Mouse (Mus musculus) myocyte (in vitro differentiated cells): Measurements from ENCODE around the gene Luc7l. TPM values are rescaled to one million over a fixed set of nuclear protein-coding genes. Genes with fewer than 3 reads are reported as not detected.

ENCODE experiments used
- H3K27me3 ChIP-seq: one replicate; pipeline ENCODE4 v1.6.1; 2011; ENCODE audit not compliant: control insufficient read depth, insufficient read depth, insufficient read length
- H3K36me3 ChIP-seq: one replicate; pipeline ENCODE4 v1.6.1; 2011; ENCODE audit not compliant: control insufficient read depth, insufficient read depth
- H3K4me2 ChIP-seq: one replicate; pipeline ENCODE4 v1.6.1; 2011; ENCODE audit warnings: low read depth, control low read depth
- H3K4me3 ChIP-seq: one replicate; pipeline ENCODE4 v1.5.1; 2011; ENCODE audit warnings: mild to moderate bottlenecking, control low read depth, moderate library complexity
- H3K79me2 ChIP-seq: one replicate; pipeline ENCODE4 v1.6.1; 2011; ENCODE audit not compliant: control insufficient read depth, insufficient read depth
- H3ac ChIP-seq: one replicate; pipeline ENCODE4 v1.6.1; 2011; ENCODE audit not compliant: control insufficient read depth, insufficient read length
- CEBPB ChIP-seq: IDR thresholded peaks from 2 replicates; pipeline ENCODE4 v1.6.1; 2011; ENCODE audit warnings: mild to moderate bottlenecking, moderate library complexity; ENCODE audit not compliant: poor library complexity, insufficient read depth, severe bottlenecking
- E2F4 ChIP-seq: IDR thresholded peaks from one replicate; pipeline ENCODE4 v1.6.1; 2011; ENCODE audit warnings: mild to moderate bottlenecking, control low read depth, moderate library complexity; ENCODE audit not compliant: insufficient read depth
- MAX ChIP-seq: IDR thresholded peaks from one replicate; pipeline ENCODE4 v1.6.1; 2011; ENCODE audit warnings: low read depth, mild to moderate bottlenecking, control low read depth
- MYOD1 ChIP-seq, 3 experiments: IDR thresholded peaks; one replicate each; pipeline ENCODE4 v1.6.1; 2011; ENCODE audit warnings: control low read depth in 2 of 3, low read depth in 2 of 3, mild to moderate bottlenecking in 2 of 3, moderate library complexity in 1 of 3; ENCODE audit not compliant: insufficient read length in 2 of 3, control insufficient read depth in 1 of 3
- MYOG ChIP-seq, 3 experiments: IDR thresholded peaks; one replicate each; pipeline ENCODE4 v1.6.1; 2011; ENCODE audit warnings: control low read depth in 2 of 3, low read depth in 2 of 3, mild to moderate bottlenecking in 2 of 3; ENCODE audit not compliant: insufficient read length in 2 of 3, control insufficient read depth in 1 of 3, insufficient read depth in 1 of 3
- POLR2A ChIP-seq: IDR thresholded peaks from one replicate; pipeline ENCODE4 v1.6.1; 2011; ENCODE audit warnings: low read depth, mild to moderate bottlenecking, control low read depth, moderate library complexity; ENCODE audit not compliant: insufficient read length
- POLR2AphosphoS2 ChIP-seq: IDR thresholded peaks from one replicate; pipeline ENCODE4 v1.6.1; 2011; ENCODE audit warnings: low read depth, control low read depth; ENCODE audit not compliant: insufficient read length
- REST ChIP-seq: IDR thresholded peaks from one replicate; pipeline ENCODE4 v1.6.1; 2011; ENCODE audit warnings: mild to moderate bottlenecking, control low read depth, moderate library complexity; ENCODE audit not compliant: insufficient read depth, insufficient read length
- SRF ChIP-seq: IDR thresholded peaks from one replicate; pipeline ENCODE4 v1.6.1; 2011; ENCODE audit warnings: low read depth; ENCODE audit not compliant: control insufficient read depth, insufficient read length
- TCF12 ChIP-seq: IDR thresholded peaks from one replicate; pipeline ENCODE4 v1.6.1; 2011; ENCODE audit warnings: mild to moderate bottlenecking, control low read depth; ENCODE audit not compliant: poor library complexity, insufficient read depth, severe bottlenecking
- TCF3 ChIP-seq: IDR thresholded peaks from one replicate; pipeline ENCODE4 v1.6.1; 2011; ENCODE audit warnings: low read depth, control low read depth; ENCODE audit not compliant: insufficient read length
- USF1 ChIP-seq: IDR thresholded peaks from one replicate; pipeline ENCODE4 v1.6.1; 2011; ENCODE audit warnings: low read depth, mild to moderate bottlenecking, control low read depth, moderate library complexity
- polyA plus RNA-seq: library from polyadenylated mRNA; unstranded; fragments of >200 nt; fragmentation: generic; extraction: Trizol; gene quantifications from one replicate; pipeline ENCODE4 v1.2.1, GENCODE M21; 2012; ENCODE audit warnings: missing spikeins

The Luc7l gene
- polyA plus RNA-seq, 1 experiment: 25.1 TPM

GRCm38 (mm10) chr17:26212241-26212640 lies 40.5 kb upstream of the Luc7l start:
- no peak overlapping the region for H3K4me3 ChIP-seq
- no peak for TF ChIP-seq TCF3
- no peak for TF ChIP-seq MAX
- TF ChIP-seq POLR2AphosphoS2: no peak
- no peak for TF ChIP-seq CEBPB
- TF ChIP-seq USF1: no peak
- no peak for TF ChIP-seq SRF
- no peak for TF ChIP-seq MYOD1 (IDR thresholded peaks at IDR 0.05; ENCODE audit: control insufficient read depth in 1 of 3, insufficient read length in 2 of 3, low read depth in 2 of 3)
- no peak for TF ChIP-seq MYOG (IDR thresholded peaks at IDR 0.05; ENCODE audit: control insufficient read depth in 1 of 3, insufficient read depth in 1 of 3, insufficient read length in 2 of 3, low read depth in 2 of 3)
- no peak for TF ChIP-seq E2F4
- TF ChIP-seq POLR2A: no peak
- H3K27me3 ChIP-seq: no peaks in the 10 kb centered on the region
- no peak overlapping the region for H3K4me2 ChIP-seq
- H3K79me2 ChIP-seq: no peaks in the 10 kb centered on the region
- H3ac ChIP-seq: no peak overlapping the region
- H3K36me3 ChIP-seq: no peaks in the 10 kb centered on the region

- Histone ChIP-seq H3K79me2 (no peaks in the 10 kb centered on the region), H3K4me3 (no peak overlapping the region), H3K36me3 (no peaks in the 10 kb centered on the region), H3ac (no peak overlapping the region), H3K4me2 (no peak overlapping the region), H3K27me3 (no peaks in the 10 kb centered on the region)
- TF ChIP-seq USF1 (no peak), POLR2AphosphoS2 (no peak), MAX (no peak), SRF (no peak), MYOD1 (IDR thresholded peaks at IDR 0.05; ENCODE audit: control insufficient read depth in 1 of 3, insufficient read length in 2 of 3, low read depth in 2 of 3) (no peak), TCF3 (no peak), REST (no peak), MYOG (IDR thresholded peaks at IDR 0.05; ENCODE audit: control insufficient read depth in 1 of 3, insufficient read depth in 1 of 3, insufficient read length in 2 of 3, low read depth in 2 of 3) (no peak), CEBPB (no peak), POLR2A (no peak), TCF12 (no peak), E2F4 (no peak)
These were observed 40.0 kb upstream of the Luc7l start for GRCm38 (mm10) chr17:26212681-26213080.

GRCm38 (mm10) chr17:26221508-26221907 lies 31.2 kb upstream of the Luc7l start:
- no peaks in the 10 kb centered on the region for H3K36me3 ChIP-seq
- TF ChIP-seq MYOD1 (IDR thresholded peaks at IDR 0.05; ENCODE audit: control insufficient read depth in 1 of 3, insufficient read length in 2 of 3, low read depth in 2 of 3): no peak
- TF ChIP-seq TCF3: no peak
- TF ChIP-seq SRF: no peak
- no peak for TF ChIP-seq REST
- no peak for TF ChIP-seq TCF12
- no peak for TF ChIP-seq POLR2AphosphoS2
- no peak for TF ChIP-seq E2F4
- TF ChIP-seq MYOG (IDR thresholded peaks at IDR 0.05; ENCODE audit: control insufficient read depth in 1 of 3, insufficient read depth in 1 of 3, insufficient read length in 2 of 3, low read depth in 2 of 3): no peak
- TF ChIP-seq USF1: no peak
- no peak for TF ChIP-seq CEBPB
- TF ChIP-seq MAX: no peak
- no peak for TF ChIP-seq POLR2A
- H3K4me3 ChIP-seq: no peak overlapping the region
- no peak overlapping the region for H3K4me2 ChIP-seq
- no peak overlapping the region for H3ac ChIP-seq
- no peaks in the 10 kb centered on the region for H3K27me3 ChIP-seq
- no peaks in the 10 kb centered on the region for H3K79me2 ChIP-seq

- TF ChIP-seq POLR2A (no peak), TCF3 (peak; percentile 18), POLR2AphosphoS2 (no peak), MYOD1 (IDR thresholded peaks at IDR 0.05; ENCODE audit: control insufficient read depth in 1 of 3, insufficient read length in 2 of 3, low read depth in 2 of 3) (peak in 2 of 3 experiments; percentile 22 to 74), CEBPB (no peak), SRF (no peak), MAX (no peak), E2F4 (no peak), REST (no peak), USF1 (no peak), MYOG (IDR thresholded peaks at IDR 0.05; ENCODE audit: control insufficient read depth in 1 of 3, insufficient read depth in 1 of 3, insufficient read length in 2 of 3, low read depth in 2 of 3) (peak in 2 of 3 experiments; percentile 26 to 63), TCF12 (no peak)
- H3K79me2 ChIP-seq: no peaks in the 10 kb centered on the region
- no peak overlapping the region for H3K4me3 ChIP-seq
- no peak overlapping the region for H3K4me2 ChIP-seq
- no peaks in the 10 kb centered on the region for H3K27me3 ChIP-seq
- H3K36me3 ChIP-seq: no peaks in the 10 kb centered on the region
- H3ac ChIP-seq: no peak overlapping the region
These were observed 27.5 kb upstream of the Luc7l start for GRCm38 (mm10) chr17:26225150-26225549.
